Comparison of ENCODE assay signal across 9 mouse cellular contexts in the genomic region with DNA sequence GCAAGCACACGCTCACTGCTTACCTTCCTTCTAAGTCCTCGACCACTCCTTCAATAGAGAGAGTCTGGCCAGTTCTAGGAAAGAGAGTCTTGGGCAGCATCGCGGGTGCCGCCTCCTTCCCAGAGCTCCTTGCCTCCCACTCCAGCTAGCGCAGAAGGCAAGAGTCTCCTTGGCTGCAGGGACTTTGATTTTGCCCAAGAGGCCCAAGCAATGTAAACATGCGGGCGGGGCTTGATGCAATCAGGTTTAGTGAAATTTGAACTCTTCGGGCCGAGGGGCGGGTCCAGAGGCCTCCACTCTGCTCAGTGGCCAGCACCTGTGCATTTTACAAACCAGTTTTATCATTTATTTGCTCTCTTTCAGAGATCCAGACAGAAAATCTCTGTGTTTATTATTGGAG.
DNase-seq lines count a peak whose midpoint lies in the region; ATAC-seq and TF ChIP-seq lines count a peak whose summit lies in the region.
"Had no signal": no experiment of that assay in that cellular context is flagged by ENCODE, and none has a peak within 500 bp of the region (broad histone marks: within the 10 kb centered on the region; RNA-seq: fewer than 3 reads in every experiment).

No protein-coding gene starts in this region.

- 22% methylated on average over 11 of the region's 11 CpGs for WGBS in large intestine, adult 2 months
- WGBS in lung, postnatal 0 days = 23% methylated on average over 11 of the region's 11 CpGs

- H3K4me1 ChIP-seq in lung, postnatal 0 days (ENCODE audit: insufficient read depth, low read depth, low read length) = peaks cover 12% of the 10 kb centered on the region; the same call in 1 of the 2 replicates

- peak overlapping the region; percentile 63 for H3K4me2 ChIP-seq in lung, postnatal 0 days (replicated peaks; ENCODE audit: low read depth, low read length)

- H3K9ac ChIP-seq in lung, postnatal 0 days (replicated peaks; ENCODE audit: low read depth) = peak overlapping the region; percentile 52; the same call in 1 of the 2 replicates

- peak; percentile 86 for ATAC-seq in lung, postnatal 0 days

- H3K4me3 ChIP-seq in lung, postnatal 0 days (ENCODE audit: low read depth, low read length) = peak overlapping the region; percentile 38
- H3K4me3 ChIP-seq: hindbrain, embryonic 10.5 days had no signal

- no peaks in the 10 kb centered on the region for H3K27me3 ChIP-seq in lung, postnatal 0 days (replicated peaks; ENCODE audit: insufficient read depth, low read length)

- H3K27ac ChIP-seq in lung, postnatal 0 days (ENCODE audit: low read length) = peak overlapping the region; percentile 83
- H3K27ac ChIP-seq: hindbrain, embryonic 10.5 days had no signal

- H3K9me3 ChIP-seq in lung, postnatal 0 days (ENCODE audit: low read length) = no peaks in the 10 kb centered on the region
- H3K9me3 ChIP-seq: hindbrain, embryonic 10.5 days had no signal

- no peak for TF ChIP-seq CTCF in lung, postnatal 0 days (IDR thresholded peaks at IDR 0.05)

- 0 out of 2 replicates have a peak, but pooled peaks cover 4% of the 10 kb centered on the region for H3K36me3 ChIP-seq in lung, postnatal 0 days (ENCODE audit: insufficient read depth, low read length)
- H3K36me3 ChIP-seq: hindbrain, embryonic 10.5 days had no signal

- peak; percentile 40; the same call in 1 of the 2 replicates for TF ChIP-seq EP300 in lung, postnatal 0 days (IDR thresholded peaks at IDR 0.05)

- peak; percentile 71 to 80 for DNase-seq in urinary bladder, adult 18-20 months (ENCODE audit: low spot score in 2 of 2)
- DNase-seq in urinary bladder, postnatal 10 days (ENCODE audit: low spot score) = no peak
- DNase-seq in large intestine, adult 2 months (ENCODE audit: low read depth, low spot score) = peak; percentile 89
- DNase-seq in lung, postnatal 0 days (ENCODE audit: low spot score) = peak; percentile 94
- no peak for DNase-seq in spleen, postnatal 36 days (ENCODE audit: low spot score in 2 of 2)
- no peak for DNase-seq in natural killer cell, adult 2 months (ENCODE audit: low spot score in 2 of 2)
- DNase-seq in spleen, postnatal 14 days (ENCODE audit: low spot score in 2 of 2) = no peak
- no peak for DNase-seq in cerebellum, adult 9-11 months

Comparison
In these comparisons a context has a peak if more than half of its experiments do, and no peak if none do; other contexts are left out.
1. DNase-seq: peak in urinary bladder, adult 18-20 months (2 of 2), large intestine, adult 2 months (single experiment) and lung, postnatal 0 days (single experiment); none in urinary bladder, postnatal 10 days (single experiment), spleen, postnatal 36 days (0 of 2), natural killer cell, adult 2 months (0 of 2), spleen, postnatal 14 days (0 of 2) and cerebellum, adult 9-11 months (single experiment).